ENCODE assay signal across 8 mouse cellular contexts in genomic region chr10:127211414-127211854, GRCm38 (mm10). TPM values are rescaled to one million over a fixed set of nuclear protein-coding genes. Genes with fewer than 3 reads are reported as not detected.
DNase-seq lines count a peak whose midpoint lies in the region; ATAC-seq lines count a peak whose summit lies in the region.

Gene Pip4k2c, minus strand, starts transcription at chr10:127211585.

- H3K27me3 ChIP-seq in heart, embryonic 11.5 days (ENCODE audit: control insufficient read depth, insufficient read depth, low read length), result no peaks in the 10 kb centered on the region
- no peaks in the 10 kb centered on the region for H3K27me3 ChIP-seq in kidney, embryonic 16.5 days (ENCODE audit: insufficient read depth, low read length)
- H3K27me3 ChIP-seq in liver, embryonic 11.5 days (replicated peaks; ENCODE audit: control insufficient read depth, insufficient read depth, low read length), result no peaks in the 10 kb centered on the region
- H3K27me3 ChIP-seq in splenic B cell, adult 2 months (ENCODE audit: control insufficient read depth, insufficient read depth, low read length, poor library complexity, severe bottlenecking), result no peaks in the 10 kb centered on the region

- peaks cover 5% of the 10 kb centered on the region; the same call in 1 of the 2 replicates for H3K36me3 ChIP-seq in heart, embryonic 11.5 days (ENCODE audit: control insufficient read depth, insufficient read depth, low read length)
- H3K36me3 ChIP-seq in kidney, embryonic 16.5 days (ENCODE audit: insufficient read depth, low read length), result peaks cover 7% of the 10 kb centered on the region
- peaks cover 8% of the 10 kb centered on the region; the same call in 1 of the 2 replicates for H3K36me3 ChIP-seq in liver, embryonic 11.5 days (ENCODE audit: control insufficient read depth, insufficient read depth, low read length)
- no peaks in the 10 kb centered on the region; the same call in 1 of the 2 replicates for H3K36me3 ChIP-seq in splenic B cell, adult 2 months (ENCODE audit: control insufficient read depth, insufficient read depth, low read length, poor library complexity, severe bottlenecking)

- H3K4me1 ChIP-seq in heart, embryonic 11.5 days (ENCODE audit: control insufficient read depth, insufficient read depth, low read length), result peaks cover 8% of the 10 kb centered on the region
- H3K4me1 ChIP-seq in kidney, embryonic 16.5 days (ENCODE audit: insufficient read depth, low read length), result peaks cover 12% of the 10 kb centered on the region
- H3K4me1 ChIP-seq in liver, embryonic 11.5 days (replicated peaks; ENCODE audit: control insufficient read depth, insufficient read depth, low read length), result peaks cover 25% of the 10 kb centered on the region

- peak; percentile 90 for ATAC-seq in erythroid progenitor cell, adult 5-6 weeks (replicated peaks; ENCODE audit: low FRiP score, poor library complexity, severe bottlenecking)
- peak; percentile 97 for ATAC-seq in heart, embryonic 11.5 days (replicated peaks; ENCODE audit: insufficient number of reproducible peaks, low FRiP score, low TSS enrichment)
- peak; percentile 97 for ATAC-seq in kidney, embryonic 16.5 days (ENCODE audit: low FRiP score, low TSS enrichment)
- peak; percentile 93 for ATAC-seq in liver, embryonic 11.5 days (replicated peaks; ENCODE audit: low FRiP score)

- H3K27ac ChIP-seq in heart, embryonic 11.5 days (ENCODE audit: low read depth, low read length), result peak within 1 kb of the TSS; percentile 42
- H3K27ac ChIP-seq in kidney, embryonic 16.5 days (ENCODE audit: low read length), result peak within 1 kb of the TSS; percentile 93
- H3K27ac ChIP-seq in liver, embryonic 11.5 days (ENCODE audit: low read depth, low read length), result peak within 1 kb of the TSS; percentile 84

- peak; percentile 95 for DNase-seq in CD4-positive, CD25-positive, alpha-beta regulatory T cell, adult 2 months (ENCODE audit: low read depth, low spot score)
- DNase-seq in brain, embryonic 18.5 days (ENCODE audit: low read depth, low spot score), result peak; percentile 50
- DNase-seq in liver, embryonic 11.5 days (ENCODE audit: low spot score), result peak; percentile 94
- DNase-seq in naive thymus-derived CD4-positive, alpha-beta T cell, adult 2 months (ENCODE audit: low read depth), result peak; percentile 94
- peak; percentile 93 for DNase-seq in splenic B cell, adult 2 months (ENCODE audit: low read depth, low spot score)

- peak within 1 kb of the TSS; percentile 73 for H3K9ac ChIP-seq in heart, embryonic 11.5 days (ENCODE audit: low read depth, low read length)
- H3K9ac ChIP-seq in kidney, embryonic 16.5 days (replicated peaks; ENCODE audit: low read length), result peak within 1 kb of the TSS; percentile 88
- peak within 1 kb of the TSS; percentile 92 for H3K9ac ChIP-seq in liver, embryonic 11.5 days (ENCODE audit: low read depth, low read length)

- H3K9me3 ChIP-seq in heart, embryonic 11.5 days (replicated peaks; ENCODE audit: control insufficient read depth, low read length), result no peaks in the 10 kb centered on the region
- no peaks in the 10 kb centered on the region for H3K9me3 ChIP-seq in kidney, embryonic 16.5 days (ENCODE audit: low read length)
- no peaks in the 10 kb centered on the region for H3K9me3 ChIP-seq in liver, embryonic 11.5 days (ENCODE audit: control insufficient read depth, low read length)

- under 1% methylated on average over 47 of the region's 47 CpGs for WGBS in heart, embryonic 11.5 days (ENCODE audit: insufficient replicate concordance)
- WGBS in kidney, embryonic 16.5 days, result under 1% methylated on average over 47 of the region's 47 CpGs
- WGBS in liver, embryonic 11.5 days, result under 1% methylated on average over 47 of the region's 47 CpGs

- peak within 1 kb of the TSS; percentile 86 for H3K4me2 ChIP-seq in heart, embryonic 11.5 days
- peak within 1 kb of the TSS; percentile 87 for H3K4me2 ChIP-seq in kidney, embryonic 16.5 days (replicated peaks; ENCODE audit: low read depth, low read length)
- peak within 1 kb of the TSS; percentile 94 for H3K4me2 ChIP-seq in liver, embryonic 11.5 days

- peak within 1 kb of the TSS; percentile 86 for H3K4me3 ChIP-seq in heart, embryonic 11.5 days (ENCODE audit: low read depth, low read length)
- peak within 1 kb of the TSS; percentile 77 for H3K4me3 ChIP-seq in kidney, embryonic 16.5 days (ENCODE audit: low read length)
- H3K4me3 ChIP-seq in liver, embryonic 11.5 days (ENCODE audit: low read depth, low read length), result peak within 1 kb of the TSS; percentile 95

RNA-seq across cellular contexts. Expression of gene Pip4k2c, which starts in this region (rescaled TPM):
- total RNA-seq in erythroid progenitor cell, adult 5-6 weeks (2015; ENCODE audit: low replicate concordance), result 31.4 and 61.6 TPM in 2 replicates
- total RNA-seq in erythroid progenitor cell, adult 5-6 weeks (2017; ENCODE audit: low replicate concordance), result 37.8 and 46.2 TPM in 2 replicates
- polyA plus RNA-seq in heart, embryonic 11.5 days (2014; fragmentation: Nextera tagmentation; extraction: Ambion mirVana), result 20.8 and 21.5 TPM in 2 replicates
- polyA plus RNA-seq in kidney, embryonic 16.5 days (2015; fragmentation: Nextera tagmentation; extraction: Ambion mirVana), result 50.9 and 52.2 TPM in 2 replicates
- polyA plus RNA-seq in liver, embryonic 11.5 days (2014; fragmentation: Nextera tagmentation; extraction: Ambion mirVana), result 43.1 and 43.4 TPM in 2 replicates

Comparison
In these comparisons a context has a peak if more than half of its experiments do, and no peak if none do; other contexts are left out.
1. Peak in every context shown above with its lines: DNase-seq, ATAC-seq, H3K4me3 ChIP-seq and H3K27ac ChIP-seq.
2. H3K27ac ChIP-seq: peak in every context shown above with its lines; median percentile 93 in kidney, embryonic 16.5 days; 84 in liver, embryonic 11.5 days; 42 in heart, embryonic 11.5 days.